Mouse (Mus musculus) A20 (cell line): ENCODE measurements around the gene Jade1.

Source experiments
- DNase-seq: peaks from one replicate; pipeline ENCODE4 v3.0.0-alpha.2; 2011; ENCODE audit warnings: low read depth, low spot score

Jade1 gene

DNA sequence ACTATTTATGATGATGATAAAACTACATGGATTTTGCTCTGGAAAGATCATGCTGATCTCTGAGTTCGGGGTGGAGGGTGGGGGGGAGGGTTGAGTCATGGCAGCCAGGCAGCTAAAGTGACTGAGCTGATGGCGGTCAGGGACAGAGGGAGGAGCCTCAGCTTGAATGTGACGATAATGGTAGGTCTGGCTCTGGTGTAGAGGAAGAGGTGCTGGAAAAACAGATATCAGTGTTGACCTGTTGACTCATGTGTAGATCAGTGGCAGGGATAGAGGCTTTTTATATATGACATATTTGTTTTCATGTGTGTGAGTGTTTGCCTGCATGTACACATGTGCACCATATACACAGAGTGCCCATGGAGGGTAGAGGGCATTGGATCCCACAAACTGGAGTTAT, 3.9 kb upstream of the Jade1 start:
- DNase-seq: no peak

DNA sequence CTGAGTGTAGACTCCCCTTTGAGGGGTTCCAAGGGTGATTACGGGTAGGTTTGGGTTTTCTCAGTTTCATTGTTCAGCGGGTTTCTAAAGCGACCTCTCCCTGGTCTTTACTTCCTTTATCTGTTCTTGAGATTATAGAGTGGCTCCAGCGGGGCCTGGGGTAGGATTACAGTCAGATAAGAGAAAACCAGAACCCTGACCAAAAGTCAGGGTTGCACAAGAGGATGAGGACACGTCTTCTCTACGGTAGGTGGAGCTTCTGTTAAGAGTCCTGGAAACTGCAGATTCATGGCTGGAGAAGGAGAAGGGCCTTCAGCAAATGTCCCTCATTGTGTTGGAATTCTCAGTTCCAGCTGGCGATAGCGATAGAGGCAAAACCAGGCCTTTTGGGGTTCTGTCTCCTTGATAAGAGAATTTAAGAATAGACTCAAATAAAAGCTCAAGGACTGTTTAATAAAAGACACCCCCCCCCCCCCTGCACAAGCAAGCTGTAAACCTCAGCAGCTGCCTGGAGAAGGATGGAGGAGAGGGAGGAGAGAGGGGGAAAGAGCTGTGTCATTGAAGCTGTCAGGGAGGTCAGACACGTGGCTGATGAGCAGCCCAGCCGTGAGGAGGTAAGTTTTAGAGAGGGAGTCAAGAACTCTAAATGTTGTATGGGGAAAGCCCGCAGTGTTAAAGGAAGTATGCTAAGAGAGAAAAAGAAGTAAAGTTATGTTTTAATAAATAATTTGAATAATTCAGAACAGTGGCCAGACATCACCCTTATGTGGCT, 2.6 kb upstream of the Jade1 start:
- no peak for DNase-seq

DNA sequence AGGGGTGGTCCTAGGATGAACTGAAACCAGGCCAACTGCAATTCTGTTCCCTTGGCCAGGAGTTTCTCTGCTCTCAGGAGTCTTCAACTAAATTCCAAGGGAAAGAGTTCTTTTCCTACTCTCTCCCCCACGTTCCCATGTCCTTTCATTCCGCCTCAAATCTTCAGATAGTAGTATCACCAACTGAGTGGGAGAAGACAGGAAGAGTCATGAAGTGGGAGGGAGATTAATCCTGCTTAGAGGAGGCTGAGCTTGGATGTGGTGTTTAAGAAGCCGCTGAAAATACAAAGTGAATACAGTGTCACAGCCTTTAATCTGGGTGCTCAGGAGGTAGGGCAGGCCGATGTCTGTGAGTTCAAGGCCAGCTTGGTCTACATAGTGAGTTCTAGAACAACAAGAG, 1.9 kb upstream of the Jade1 start:
- no peak for DNase-seq

DNA sequence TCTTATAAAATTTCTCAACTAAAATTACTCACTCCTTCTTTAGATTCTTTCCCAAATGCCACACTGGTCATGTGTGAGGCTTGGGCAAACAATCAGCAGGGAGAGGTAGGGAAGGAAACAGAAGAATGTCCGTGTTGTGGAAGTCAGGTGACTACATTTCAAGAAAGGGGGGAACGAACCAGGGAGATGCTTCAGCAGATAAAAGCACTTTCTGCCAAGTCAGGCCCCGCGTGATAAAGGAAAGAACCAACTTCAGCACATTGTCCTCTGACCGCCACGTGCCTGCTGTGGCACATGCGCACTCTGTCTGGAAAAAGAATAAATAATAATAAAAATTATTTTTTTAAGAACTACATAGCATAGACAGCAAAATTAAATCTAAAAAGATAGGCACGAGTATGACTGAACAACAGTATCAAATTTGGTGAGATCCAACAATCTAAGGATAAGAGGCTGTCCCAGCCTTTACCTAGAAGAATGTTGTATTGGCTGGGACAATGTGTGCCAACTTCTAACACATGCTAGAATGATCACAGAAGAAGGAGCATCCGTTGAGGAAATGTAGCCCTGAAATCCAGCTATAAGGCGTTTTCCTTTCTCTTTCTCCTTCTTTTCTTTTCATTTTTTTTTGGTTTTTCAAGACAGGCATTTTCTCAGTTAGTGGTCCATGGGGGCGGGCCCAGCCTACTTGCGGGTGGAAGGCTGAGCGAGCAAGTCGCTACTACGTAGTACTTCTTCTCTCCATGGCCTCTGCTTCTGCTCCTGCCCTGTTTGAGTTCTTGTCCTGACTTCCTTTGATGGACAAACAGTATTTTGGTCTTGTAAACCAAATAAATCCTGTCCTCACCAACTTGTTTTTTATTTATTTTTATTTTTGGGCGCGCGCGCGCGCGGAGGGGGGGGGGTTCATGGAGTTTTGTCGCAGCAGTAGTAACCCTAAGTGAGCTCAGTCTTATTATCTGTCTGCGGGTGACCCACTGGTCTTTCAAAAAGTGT, 753 bp upstream of the Jade1 start:
- DNase-seq: no peak

DNA sequence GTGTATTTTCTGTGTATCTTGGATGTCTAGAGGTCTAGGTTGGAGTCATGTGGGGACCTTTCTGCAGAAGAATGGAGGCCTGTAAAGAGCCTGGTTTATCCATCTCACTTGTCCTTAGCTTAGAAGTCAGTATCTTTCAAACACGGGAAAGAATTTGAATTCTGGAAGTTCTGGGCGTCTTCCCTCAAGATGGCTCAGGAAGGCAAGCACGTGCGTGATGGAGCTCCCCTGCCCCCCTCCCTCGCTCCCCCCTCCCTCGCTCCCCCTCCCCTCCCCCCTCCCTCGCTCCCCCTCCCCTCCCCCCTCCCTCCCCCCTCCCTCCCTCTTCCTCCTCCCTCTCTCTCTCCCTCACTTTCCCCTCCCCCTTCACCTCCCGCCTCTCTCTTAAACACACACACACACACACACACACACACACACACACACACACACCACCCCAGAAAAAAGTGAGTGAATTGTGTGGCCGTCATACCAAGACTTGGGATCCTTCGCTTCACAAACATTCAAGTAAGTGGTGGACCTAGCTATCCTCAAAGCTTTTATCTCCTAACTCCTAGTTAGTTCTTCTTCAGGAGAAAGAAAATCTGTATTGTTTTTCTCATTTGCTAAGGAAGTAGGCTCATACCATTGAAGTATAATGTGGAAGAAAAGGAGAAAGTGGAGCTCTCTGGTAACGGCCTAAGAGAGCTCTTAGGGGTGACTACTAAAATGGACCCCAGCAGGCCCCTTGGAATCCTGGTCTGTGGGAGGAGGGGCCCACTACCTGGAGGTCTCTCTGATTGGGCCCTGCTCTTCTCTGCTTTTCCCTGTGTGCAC, 1.1 kb downstream of the Jade1 start:
- no peak for DNase-seq

DNA sequence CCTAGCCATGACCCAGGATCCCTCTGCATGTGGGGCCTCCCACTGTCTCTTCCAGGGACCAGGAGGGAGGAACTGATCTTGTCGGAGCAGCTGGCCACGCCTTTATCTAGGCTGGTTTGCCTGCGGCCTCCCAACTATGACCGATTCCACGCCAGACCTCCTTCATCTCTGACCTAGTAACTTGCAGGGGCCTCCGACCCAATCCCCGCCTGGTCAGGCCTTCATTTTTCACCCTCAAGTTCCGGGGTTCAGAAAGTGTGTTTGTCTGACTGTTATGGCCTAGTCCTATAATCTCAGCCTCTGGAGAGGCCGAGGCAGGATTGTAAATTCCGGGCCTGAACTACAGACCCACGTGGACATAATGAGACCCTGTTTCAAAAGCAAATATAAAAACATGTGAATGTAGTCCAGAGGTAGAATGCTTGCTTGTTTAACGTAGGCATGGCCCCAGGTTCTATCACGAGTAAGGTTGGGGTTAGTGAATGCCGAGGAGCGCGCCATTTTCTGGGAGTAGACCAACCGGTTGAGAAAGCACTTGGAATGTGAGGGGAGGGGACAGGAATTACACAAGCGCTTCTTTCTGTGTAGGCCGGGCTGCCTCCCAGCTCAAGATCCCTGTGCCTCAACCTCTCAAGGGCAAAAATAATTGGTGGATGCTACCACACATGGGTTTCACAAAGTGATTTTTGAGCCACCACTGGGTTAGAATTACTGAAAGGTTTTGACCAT, 1.9 kb downstream of the Jade1 start:
- no peak for DNase-seq

DNA sequence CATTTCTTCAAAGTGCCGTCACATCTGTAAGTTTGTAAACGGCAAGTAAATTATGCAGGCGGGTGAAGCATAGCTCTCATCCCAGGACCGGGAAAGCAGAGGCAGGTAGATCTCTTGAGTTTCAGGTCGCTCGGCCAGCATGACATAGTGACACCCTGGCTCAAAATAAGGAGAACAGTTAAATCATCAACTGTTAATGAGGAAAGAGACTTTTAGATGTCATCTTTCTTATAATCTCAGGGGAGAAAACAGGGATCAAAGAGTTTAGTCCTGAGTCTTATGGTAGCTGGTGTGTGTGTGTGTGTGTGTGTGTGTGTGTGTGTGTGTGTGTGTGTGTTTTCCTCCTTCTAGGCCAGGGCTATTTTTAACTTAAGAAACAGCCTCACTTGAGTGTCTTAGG, 5.0 kb downstream of the Jade1 start:
- DNase-seq: no peak

DNA sequence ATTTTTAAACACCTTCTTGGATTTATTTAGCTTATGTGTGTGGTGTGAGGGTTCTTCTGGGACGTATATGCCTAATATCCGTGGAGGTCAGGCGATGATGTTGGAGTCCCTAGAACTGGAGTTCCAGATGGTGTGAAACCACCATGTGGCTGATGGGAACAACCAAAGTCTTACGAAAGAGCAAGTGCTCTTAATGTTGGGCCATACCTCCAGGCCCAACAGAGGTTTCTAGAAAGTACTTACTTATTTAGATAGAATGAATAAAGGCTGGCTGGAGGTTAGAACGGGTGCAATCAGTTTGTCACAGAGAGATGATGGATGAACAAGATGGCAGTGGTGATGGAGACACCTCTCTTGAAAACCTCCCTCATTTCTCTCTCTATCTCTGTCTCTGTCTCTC, 6.3 kb downstream of the Jade1 start:
- no peak for DNase-seq

DNA sequence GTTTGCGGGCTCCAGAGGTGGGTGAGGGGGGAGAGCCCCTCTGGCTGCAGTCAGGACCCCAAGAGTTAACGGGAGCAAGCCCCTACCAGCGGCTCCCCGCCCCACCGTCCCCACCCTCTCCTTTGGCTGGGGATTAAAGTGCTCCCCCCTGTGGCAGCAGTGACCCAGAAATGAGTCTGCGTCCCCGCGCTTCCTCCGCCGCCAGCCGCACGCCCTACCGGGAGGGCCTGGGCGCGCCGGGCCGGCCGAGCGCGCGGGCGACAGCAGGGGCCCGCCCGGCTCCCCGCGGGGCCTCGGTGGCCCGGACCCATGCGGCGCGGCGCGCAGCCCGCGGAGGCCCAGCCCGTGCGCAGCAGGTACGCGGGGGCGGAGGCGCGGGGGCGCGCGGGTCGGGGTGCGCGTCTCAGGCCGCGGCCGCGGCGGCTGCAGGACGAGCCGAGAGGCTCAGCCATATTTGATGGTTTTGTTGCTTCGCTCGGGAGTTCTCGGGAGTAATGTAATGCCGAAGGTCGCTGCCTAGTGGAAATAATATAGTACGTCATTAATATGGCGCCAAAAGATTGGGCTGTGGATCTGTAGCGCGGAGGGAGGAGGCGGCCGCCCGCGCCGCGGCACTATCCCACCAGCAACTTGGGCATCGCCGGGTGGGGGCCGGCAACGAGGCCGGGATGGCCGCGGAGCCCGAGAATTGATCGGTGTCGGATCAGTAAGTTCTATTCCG, 7.8 kb downstream of the Jade1 start:
- peak; percentile 84 for DNase-seq

DNA sequence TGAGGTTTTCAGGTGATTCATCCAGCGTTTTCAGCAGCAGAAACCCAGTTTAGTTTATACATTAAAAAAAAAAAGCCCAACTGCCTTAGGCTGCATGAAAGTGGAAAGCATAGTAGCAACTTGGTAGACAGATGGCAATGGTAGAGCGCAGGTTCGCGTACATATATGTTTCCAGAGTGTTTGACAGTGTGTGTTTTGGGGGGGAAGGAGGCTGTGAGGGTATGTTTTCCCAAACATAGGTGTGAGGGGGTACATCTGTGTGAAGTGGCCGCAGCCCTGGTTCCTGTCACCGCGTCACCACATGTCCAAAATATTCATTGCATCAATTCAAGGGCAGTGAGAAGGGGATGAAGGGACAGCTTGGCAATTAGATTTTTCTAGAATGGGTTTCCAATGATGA, 8.5 kb downstream of the Jade1 start:
- DNase-seq: no peak

DNA sequence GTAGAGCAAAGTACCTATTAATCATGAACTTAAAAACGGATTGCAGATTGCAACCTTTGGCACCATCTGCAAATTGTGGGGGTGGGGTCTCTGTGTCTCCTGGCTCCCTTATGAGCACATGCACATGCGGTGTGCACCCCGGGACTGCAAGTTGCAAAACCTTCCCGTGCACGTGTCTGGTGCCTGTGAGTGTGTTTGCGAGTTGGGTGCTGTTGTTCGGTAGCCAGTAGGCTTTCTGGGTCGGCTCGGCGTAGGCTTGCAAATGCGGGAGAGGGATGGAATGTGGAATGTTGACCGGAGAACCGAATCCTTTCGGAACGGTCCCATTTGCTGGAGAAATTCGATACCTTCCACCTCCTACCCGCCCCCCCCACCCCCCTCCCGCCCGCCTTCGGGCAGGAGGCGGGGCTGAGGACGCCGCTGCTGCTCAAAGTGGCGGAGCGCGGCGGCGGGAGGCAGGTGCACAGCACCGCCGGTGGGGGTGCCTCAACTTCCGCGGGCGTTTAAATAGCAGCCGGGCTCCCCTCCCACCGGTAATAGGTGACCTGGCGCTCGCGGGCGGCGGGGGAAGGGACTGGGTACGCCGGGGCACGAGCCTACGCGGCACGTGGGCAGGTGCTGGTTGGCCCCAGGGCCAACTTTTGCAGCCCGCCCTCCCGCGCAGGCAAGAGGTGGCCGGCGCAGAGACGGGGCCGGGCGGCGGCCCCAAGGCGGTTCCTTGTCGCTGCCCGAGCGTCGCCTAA, 9.1 kb downstream of the Jade1 start:
- peak; percentile 92 for DNase-seq

DNA sequence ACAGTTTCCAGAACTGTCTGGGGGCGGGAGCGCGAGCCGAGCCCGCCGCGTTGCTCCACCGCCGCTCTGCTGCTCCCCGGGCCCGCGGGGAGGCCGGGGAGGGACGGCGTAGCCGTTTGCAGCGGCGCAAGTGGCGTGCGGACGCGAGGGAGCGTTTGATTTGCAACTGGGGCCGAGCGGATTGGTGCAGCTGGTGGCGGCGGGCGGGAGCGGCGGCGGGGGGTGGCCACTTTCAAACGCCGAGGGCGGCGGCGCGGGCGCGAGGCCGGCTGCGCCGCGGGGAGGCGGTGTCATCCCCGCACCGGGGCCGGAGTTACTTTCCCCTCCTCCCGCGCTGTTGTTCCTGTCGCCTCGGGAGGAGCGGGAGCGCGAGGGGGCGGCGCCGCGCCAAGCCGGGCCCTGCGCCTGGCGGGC, 9.9 kb downstream of the Jade1 start:
- peak; percentile 89 for DNase-seq

DNA sequence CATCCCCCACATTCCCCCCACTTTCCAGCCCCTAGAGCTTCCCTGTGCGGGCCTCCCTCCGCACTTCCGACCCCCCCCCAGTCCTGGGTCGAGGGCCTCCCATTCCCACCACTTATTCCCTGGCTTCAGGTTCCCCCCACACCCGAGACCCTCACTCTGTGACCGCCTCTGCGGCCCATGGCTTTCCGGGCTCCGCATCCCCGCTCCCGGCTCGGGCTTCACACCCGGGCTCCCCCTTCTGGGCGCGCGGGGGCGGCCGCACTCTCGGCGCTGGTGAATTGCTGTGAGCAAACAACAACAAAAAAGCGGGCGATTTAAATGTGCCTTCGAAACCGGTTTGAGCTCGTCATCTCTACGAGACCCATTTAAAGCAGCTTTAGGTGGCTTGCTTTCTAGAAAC, 10.4 kb downstream of the Jade1 start:
- peak; percentile 80 for DNase-seq

DNA sequence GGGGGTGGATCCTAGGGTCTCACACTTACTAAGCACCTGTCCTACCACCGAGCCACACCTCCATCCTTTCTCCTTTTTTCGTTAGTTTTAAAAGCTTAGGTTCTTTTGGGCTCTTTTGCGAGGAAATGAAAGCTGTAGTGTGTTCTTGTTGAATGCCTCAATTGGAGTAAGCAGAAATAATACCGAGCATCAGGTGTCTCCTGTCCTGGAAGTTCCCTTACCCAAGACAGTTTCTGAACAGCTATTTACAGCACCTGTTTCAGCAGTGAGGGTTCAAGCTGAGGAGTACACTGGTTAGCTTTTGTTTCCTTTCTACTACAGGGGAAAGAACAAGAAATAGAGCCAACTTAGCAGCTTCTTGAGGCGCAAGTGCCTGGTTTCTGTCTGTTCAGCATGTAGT, 14.4 kb downstream of the Jade1 start:
- peak; percentile 79 for DNase-seq

DNA sequence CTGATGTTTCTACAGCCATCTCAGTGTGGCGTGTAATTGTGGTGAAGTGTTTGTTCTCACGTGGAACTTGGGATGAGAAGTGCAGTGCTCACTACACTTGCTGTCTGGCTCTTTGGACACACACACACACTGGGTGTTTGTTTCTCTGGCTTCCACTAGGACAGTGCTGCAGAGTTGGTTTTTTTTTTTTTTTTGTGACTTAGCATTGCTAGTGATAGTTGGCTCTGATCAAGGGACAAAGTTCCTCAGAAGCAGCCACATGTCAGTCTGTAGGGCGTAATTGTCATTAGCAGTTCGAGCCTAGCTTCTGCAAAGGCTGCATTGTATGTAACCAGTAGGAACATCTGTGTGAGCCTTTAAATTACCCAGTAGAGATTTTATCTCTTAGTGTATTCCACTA, 16.6 kb downstream of the Jade1 start:
- no peak for DNase-seq

DNA sequence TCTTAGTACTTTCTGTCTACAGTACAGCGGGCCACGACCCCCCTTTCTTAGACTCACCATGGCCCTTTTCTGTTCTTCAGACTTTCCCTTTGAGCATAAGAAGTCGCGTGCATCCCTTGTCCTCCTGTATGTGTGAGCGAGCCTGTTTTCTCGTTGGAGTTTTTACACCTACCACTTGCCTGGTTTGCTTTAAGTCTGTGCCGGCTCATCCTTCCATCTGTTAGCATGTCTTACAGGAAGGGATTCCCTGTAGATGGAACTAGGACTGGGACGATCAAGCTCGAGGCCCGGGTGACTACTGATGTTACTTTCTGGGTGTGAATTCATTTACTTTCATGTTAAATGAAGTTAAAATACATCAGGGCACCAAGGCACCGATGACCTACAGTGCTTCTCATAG, 17.4 kb downstream of the Jade1 start:
- DNase-seq: no peak

DNA sequence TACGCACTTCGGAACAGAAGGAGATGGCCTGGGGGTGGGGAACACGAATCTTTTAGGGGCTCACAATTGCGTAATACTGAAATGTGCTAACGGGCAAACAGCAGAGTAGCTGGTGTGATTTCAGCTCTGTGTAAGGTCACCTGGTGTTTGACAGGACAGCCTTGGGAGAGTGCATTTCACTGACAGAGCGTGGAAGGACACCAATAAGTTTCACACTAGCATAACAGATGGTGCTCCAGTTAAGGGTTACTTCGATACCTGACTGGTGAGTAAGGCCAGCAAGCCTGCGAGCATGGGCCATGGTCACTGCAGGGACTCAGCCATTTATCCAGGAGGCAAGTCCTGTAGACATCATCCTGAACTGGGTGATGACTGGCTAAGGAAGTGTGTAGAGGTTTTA, 18.7 kb downstream of the Jade1 start:
- no peak for DNase-seq

DNA sequence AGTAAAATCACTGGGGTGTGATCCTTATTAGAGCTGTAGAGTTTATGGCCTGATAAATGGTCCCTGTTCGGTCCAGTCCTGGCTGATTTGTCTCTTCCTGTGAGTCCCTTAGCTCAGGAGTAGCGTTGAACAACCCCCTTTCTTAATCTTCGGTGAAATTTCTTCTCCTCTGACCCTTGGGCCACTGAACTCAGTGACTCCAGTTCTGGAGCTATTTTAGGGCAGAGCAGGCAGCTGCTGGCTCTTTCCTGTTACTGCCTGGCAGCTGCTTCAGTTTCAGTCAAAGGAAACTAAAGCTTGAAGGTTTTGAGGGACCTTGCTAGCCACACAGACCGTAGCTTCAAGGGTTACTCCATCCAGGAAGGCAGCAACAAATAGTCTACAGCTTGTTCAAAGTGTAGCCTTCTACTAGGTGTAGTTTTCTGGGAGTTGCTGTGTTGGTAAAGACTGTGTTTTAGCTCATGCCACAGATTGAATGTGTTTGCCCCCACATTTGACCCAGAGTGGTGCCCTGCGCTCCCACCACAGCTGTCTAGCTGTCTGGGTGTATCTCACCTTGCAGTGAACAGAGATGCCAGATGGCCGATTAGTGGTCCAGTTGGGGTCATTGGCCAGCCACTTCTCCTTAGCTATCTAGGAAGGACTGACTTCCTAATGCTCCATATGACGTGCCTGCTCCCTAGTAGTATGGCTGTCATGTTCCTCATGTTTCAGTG, 19.3 kb downstream of the Jade1 start:
- no peak for DNase-seq

DNA sequence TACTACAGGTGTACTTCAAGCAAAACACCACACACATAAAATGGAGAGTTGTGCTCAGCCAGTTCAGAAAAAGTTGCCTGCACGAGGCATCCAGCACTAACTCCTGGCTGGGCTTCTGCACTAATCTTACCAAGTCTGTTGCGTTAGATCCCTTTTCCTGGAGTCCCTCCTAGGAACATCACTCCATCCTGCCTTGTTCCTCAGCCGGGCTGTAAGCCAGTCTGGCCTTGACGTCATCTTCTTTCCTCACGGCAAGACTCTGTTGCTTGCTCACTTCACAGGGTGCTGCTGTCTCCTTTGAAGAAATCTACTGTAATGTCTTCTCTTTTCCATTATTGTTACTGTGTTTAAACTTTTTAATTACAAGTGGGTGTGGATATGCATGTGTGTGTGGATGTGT, 20.4 kb downstream of the Jade1 start:
- no peak for DNase-seq
